Mouse (Mus musculus): Measurements from ENCODE around the gene Cers2. TPM values are rescaled to one million over a fixed set of nuclear protein-coding genes. Genes with fewer than 3 reads are reported as not detected.

Gene Cers2
- polyA plus RNA-seq, 1 experiment = 116 TPM

DNA sequence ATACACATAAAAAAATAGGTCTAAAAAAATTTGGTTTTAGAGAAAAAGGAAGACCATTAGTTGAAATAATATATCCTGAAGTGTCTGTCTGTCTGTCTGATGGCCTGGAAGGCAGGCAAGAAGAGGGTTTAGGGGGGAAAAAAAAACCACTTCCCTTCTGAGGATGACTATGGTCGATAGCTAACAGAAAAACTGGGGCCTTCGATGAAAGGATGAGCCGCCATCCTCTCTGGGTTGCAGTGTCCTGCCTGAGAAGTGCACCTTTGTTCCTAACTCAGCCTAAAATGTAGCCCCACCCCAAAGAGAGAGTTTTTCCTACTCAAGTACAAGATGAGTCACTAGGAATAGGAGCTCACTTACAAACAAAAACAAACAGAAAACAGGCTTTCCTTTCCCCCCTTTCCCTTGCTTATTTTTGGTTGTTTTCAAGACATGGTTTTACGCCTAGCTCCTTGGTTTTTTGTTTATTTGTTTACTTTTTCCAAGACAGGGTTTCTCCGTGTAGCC, 38.1 kb upstream of the Cers2 start:
- Histone ChIP-seq H3K36me3 (ENCODE audit: control insufficient read depth, insufficient read depth) (no peaks in the 10 kb centered on the region), H3K79me2 (ENCODE audit: control insufficient read depth, insufficient read depth) (peaks cover 31% of the 10 kb centered on the region), H3ac (ENCODE audit: control insufficient read depth, insufficient read length) (no peak overlapping the region), H3K27me3 (ENCODE audit: control insufficient read depth, insufficient read depth, insufficient read length) (no peaks in the 10 kb centered on the region), H3K4me2 (ENCODE audit: low read depth) (peak overlapping the region; percentile 40), H3K4me3 (no peak overlapping the region)
- no peak for TF ChIP-seq USF1 (IDR thresholded peaks at IDR 0.05; ENCODE audit: low read depth)
- no peak for TF ChIP-seq REST (IDR thresholded peaks at IDR 0.05; ENCODE audit: insufficient read depth, insufficient read length)
- TF ChIP-seq TCF12 (IDR thresholded peaks at IDR 0.05; ENCODE audit: insufficient read depth, poor library complexity, severe bottlenecking) = no peak
- TF ChIP-seq POLR2A (IDR thresholded peaks at IDR 0.05; ENCODE audit: insufficient read length, low read depth) = no peak
- no peak for TF ChIP-seq CEBPB (IDR thresholded peaks at IDR 0.05; ENCODE audit: insufficient read depth, poor library complexity, severe bottlenecking)
- TF ChIP-seq MYOG (IDR thresholded peaks at IDR 0.05; ENCODE audit: control insufficient read depth in 1 of 3, insufficient read depth in 1 of 3, insufficient read length in 2 of 3, low read depth in 2 of 3) = no peak
- no peak for TF ChIP-seq SRF (IDR thresholded peaks at IDR 0.05; ENCODE audit: control insufficient read depth, insufficient read length, low read depth)
- TF ChIP-seq TCF3 (IDR thresholded peaks at IDR 0.05; ENCODE audit: insufficient read length, low read depth) = no peak
- TF ChIP-seq MAX (IDR thresholded peaks at IDR 0.05; ENCODE audit: low read depth) = no peak
- TF ChIP-seq E2F4 (IDR thresholded peaks at IDR 0.05; ENCODE audit: insufficient read depth) = no peak
- no peak for TF ChIP-seq MYOD1 (IDR thresholded peaks at IDR 0.05; ENCODE audit: control insufficient read depth in 1 of 3, insufficient read length in 2 of 3, low read depth in 2 of 3)
- TF ChIP-seq POLR2AphosphoS2 (IDR thresholded peaks at IDR 0.05; ENCODE audit: insufficient read length, low read depth) = no peak

DNA sequence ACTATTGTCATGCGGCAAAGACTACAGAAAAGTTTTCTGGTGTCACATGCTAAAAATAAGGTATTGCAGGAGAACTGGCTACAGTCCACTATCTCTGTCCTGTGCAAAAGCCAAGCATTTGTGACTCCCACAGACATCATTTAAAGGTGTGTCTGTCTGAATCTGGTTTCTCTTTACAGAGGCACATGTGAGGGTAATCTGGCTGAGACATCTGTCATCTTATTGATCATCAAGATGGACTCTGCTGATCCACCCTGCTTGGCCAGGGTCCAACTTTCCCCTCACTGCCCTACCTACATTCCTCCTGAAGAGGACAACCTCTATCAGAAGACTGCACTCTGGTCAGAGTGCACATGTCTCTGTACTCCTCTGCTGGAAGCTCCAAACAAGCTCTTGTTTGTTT, 37.4 kb upstream of the Cers2 start:
- peak overlapping the region; percentile 40 for H3K4me2 ChIP-seq (ENCODE audit: low read depth)
- no peak overlapping the region for H3K4me3 ChIP-seq
- H3ac ChIP-seq (ENCODE audit: control insufficient read depth, insufficient read length) = no peak overlapping the region
- H3K79me2 ChIP-seq (ENCODE audit: control insufficient read depth, insufficient read depth) = peaks cover 35% of the 10 kb centered on the region
- H3K36me3 ChIP-seq (ENCODE audit: control insufficient read depth, insufficient read depth) = no peaks in the 10 kb centered on the region
- H3K27me3 ChIP-seq (ENCODE audit: control insufficient read depth, insufficient read depth, insufficient read length) = no peaks in the 10 kb centered on the region
- no peak for TF ChIP-seq TCF12 (IDR thresholded peaks at IDR 0.05; ENCODE audit: insufficient read depth, poor library complexity, severe bottlenecking)
- TF ChIP-seq MYOD1 (IDR thresholded peaks at IDR 0.05; ENCODE audit: control insufficient read depth in 1 of 3, insufficient read length in 2 of 3, low read depth in 2 of 3) = peak in 1 of 3 experiments; percentile 15

DNA sequence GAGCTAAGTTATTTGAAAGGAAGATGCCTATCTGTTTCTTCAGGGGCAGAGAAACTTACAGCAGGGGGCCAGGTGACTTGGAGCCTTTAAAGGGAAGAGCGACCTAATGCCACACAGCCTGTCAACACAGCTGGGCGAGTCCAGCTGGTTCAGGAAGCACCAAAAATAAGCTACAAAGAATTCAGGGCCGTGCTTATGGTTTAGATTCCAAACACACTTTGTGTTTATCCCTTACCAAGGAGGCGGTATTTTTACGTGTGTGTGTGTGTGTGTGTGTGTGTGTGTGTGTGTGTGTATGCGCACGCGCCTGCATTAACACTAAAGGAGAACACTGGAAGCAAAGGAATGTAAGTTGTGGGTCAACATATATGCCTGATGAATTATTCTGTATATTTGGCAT, 33.8 kb upstream of the Cers2 start:
- no peaks in the 10 kb centered on the region for H3K27me3 ChIP-seq (ENCODE audit: control insufficient read depth, insufficient read depth, insufficient read length)
- no peaks in the 10 kb centered on the region for H3K36me3 ChIP-seq (ENCODE audit: control insufficient read depth, insufficient read depth)
- TF ChIP-seq TCF12 (IDR thresholded peaks at IDR 0.05; ENCODE audit: insufficient read depth, poor library complexity, severe bottlenecking) (peak; percentile 52), TCF3 (IDR thresholded peaks at IDR 0.05; ENCODE audit: insufficient read length, low read depth) (peak; percentile 2), CEBPB (IDR thresholded peaks at IDR 0.05; ENCODE audit: insufficient read depth, poor library complexity, severe bottlenecking) (no peak), POLR2AphosphoS2 (IDR thresholded peaks at IDR 0.05; ENCODE audit: insufficient read length, low read depth) (no peak), USF1 (IDR thresholded peaks at IDR 0.05; ENCODE audit: low read depth) (no peak), REST (IDR thresholded peaks at IDR 0.05; ENCODE audit: insufficient read depth, insufficient read length) (no peak), MAX (IDR thresholded peaks at IDR 0.05; ENCODE audit: low read depth) (no peak), POLR2A (IDR thresholded peaks at IDR 0.05; ENCODE audit: insufficient read length, low read depth) (no peak), MYOD1 (IDR thresholded peaks at IDR 0.05; ENCODE audit: control insufficient read depth in 1 of 3, insufficient read length in 2 of 3, low read depth in 2 of 3) (peak in 2 of 3 experiments; percentile 52 to 67), MYOG (IDR thresholded peaks at IDR 0.05; ENCODE audit: control insufficient read depth in 1 of 3, insufficient read depth in 1 of 3, insufficient read length in 2 of 3, low read depth in 2 of 3) (peak in 2 of 3 experiments; percentile 78 to 83), SRF (IDR thresholded peaks at IDR 0.05; ENCODE audit: control insufficient read depth, insufficient read length, low read depth) (no peak), E2F4 (IDR thresholded peaks at IDR 0.05; ENCODE audit: insufficient read depth) (no peak)
- peak overlapping the region; percentile 84 for H3K4me3 ChIP-seq
- H3K79me2 ChIP-seq (ENCODE audit: control insufficient read depth, insufficient read depth) = peaks cover 34% of the 10 kb centered on the region
- H3ac ChIP-seq (ENCODE audit: control insufficient read depth, insufficient read length) = peak overlapping the region; percentile 51
- peak overlapping the region; percentile 53 for H3K4me2 ChIP-seq (ENCODE audit: low read depth)

DNA sequence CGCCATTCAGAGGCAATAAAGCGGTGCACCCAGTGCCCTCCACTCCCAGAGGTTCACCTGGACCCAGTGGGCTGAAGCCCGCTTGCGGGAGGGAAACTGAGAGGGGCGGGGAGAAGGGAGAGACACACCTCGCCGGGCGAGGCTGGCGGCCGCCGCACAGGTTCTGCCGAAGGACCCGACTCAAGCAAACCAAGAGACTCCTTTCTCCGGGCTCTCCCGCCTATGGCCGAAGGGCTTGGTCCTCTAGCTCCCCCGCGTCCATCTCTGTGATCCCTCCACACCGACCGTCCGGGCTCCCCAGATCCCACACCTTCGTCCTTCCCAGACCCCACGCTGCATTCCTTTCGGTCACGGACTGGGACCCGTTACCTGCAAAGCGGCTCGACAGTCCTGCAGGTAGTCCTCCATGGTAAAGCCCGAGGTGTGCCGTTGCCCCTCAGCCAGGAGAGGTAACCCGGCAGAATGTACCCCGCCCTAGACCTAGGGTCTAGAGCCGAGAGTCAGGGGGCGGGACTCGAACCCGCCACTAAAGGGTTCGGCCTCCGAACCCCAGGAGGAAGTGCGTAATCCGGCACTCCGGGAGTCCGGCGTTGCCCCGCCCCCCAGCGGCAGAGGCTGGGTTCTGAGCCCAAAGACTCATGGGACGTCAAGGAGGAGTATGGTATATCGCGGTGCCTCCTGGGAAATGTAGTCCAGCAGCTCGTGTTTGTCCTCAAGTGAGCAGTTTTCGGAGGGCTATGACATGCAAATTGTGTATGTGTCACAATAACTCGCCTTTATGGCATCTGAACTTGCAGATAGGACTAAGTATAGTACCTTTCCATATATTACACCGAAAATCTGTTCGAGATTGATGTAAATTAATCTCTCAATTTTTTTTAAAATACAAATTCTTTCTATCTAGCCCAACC, 33.1 kb upstream of the Cers2 start, which contains the start of the genes Mindy1 and Prune1:
Mindy1 (plus strand) TSS at position 130 of the 911 bp plus-strand sequence.
Prune1 (minus strand) TSS at position 861 of the 911 bp plus-strand sequence.
- Histone ChIP-seq H3K4me3 (peak within 1 kb of the TSS; percentile 84), H3K27me3 (ENCODE audit: control insufficient read depth, insufficient read depth, insufficient read length) (no peaks in the 10 kb centered on the region), H3ac (ENCODE audit: control insufficient read depth, insufficient read length) (peak within 1 kb of the TSS; percentile 71), H3K4me2 (ENCODE audit: low read depth) (peak within 1 kb of the TSS; percentile 94), H3K36me3 (ENCODE audit: control insufficient read depth, insufficient read depth) (no peaks in the 10 kb centered on the region), H3K79me2 (ENCODE audit: control insufficient read depth, insufficient read depth) (peaks cover 30% of the 10 kb centered on the region)
- TF ChIP-seq POLR2A (IDR thresholded peaks at IDR 0.05; ENCODE audit: insufficient read length, low read depth) = peak; percentile 64
- peak; percentile 90 for TF ChIP-seq POLR2AphosphoS2 (IDR thresholded peaks at IDR 0.05; ENCODE audit: insufficient read length, low read depth)
- no peak for TF ChIP-seq USF1 (IDR thresholded peaks at IDR 0.05; ENCODE audit: low read depth)
- TF ChIP-seq REST (IDR thresholded peaks at IDR 0.05; ENCODE audit: insufficient read depth, insufficient read length) = no peak
- TF ChIP-seq SRF (IDR thresholded peaks at IDR 0.05; ENCODE audit: control insufficient read depth, insufficient read length, low read depth) = peak; percentile 10
- no peak for TF ChIP-seq MYOD1 (IDR thresholded peaks at IDR 0.05; ENCODE audit: control insufficient read depth in 1 of 3, insufficient read length in 2 of 3, low read depth in 2 of 3)
- peak in 1 of 3 experiments; percentile 13 for TF ChIP-seq MYOG (IDR thresholded peaks at IDR 0.05; ENCODE audit: control insufficient read depth in 1 of 3, insufficient read depth in 1 of 3, insufficient read length in 2 of 3, low read depth in 2 of 3)
- TF ChIP-seq CEBPB (IDR thresholded peaks at IDR 0.05; ENCODE audit: insufficient read depth, poor library complexity, severe bottlenecking) = 0 out of 2 replicates have a peak, but pooled peaks have one; percentile 3

Measured in myocyte (in vitro differentiated cells).